Mouse (Mus musculus): ENCODE data around the gene Ubqln1.
A peak's percentile ranks its signal among the peaks of the same experiment; 100 is the strongest.

Ubqln1 gene

GRCm38 (mm10) chr13:58201343-58201742 is 14.1 kb downstream of the Ubqln1 start:
- DNase-seq (ENCODE audit: low spot score in 2 of 2): no peak

GRCm38 (mm10) chr13:58197981-58198640 is 17.3 kb downstream of the Ubqln1 start:
- no peak for DNase-seq (ENCODE audit: low spot score in 2 of 2)

- DNase-seq (ENCODE audit: low spot score in 2 of 2): no peak
These were observed 18.2 kb downstream of the Ubqln1 start for GRCm38 (mm10) chr13:58197211-58197610.

- DNase-seq (ENCODE audit: low spot score in 2 of 2): no peak
These were observed 20.5 kb downstream of the Ubqln1 start for GRCm38 (mm10) chr13:58194908-58195307.

GRCm38 (mm10) chr13:58193221-58193620 is 22.2 kb downstream of the Ubqln1 start:
- DNase-seq (ENCODE audit: low spot score in 2 of 2): no peak

- no peak for DNase-seq (ENCODE audit: low spot score in 2 of 2)
These were observed 23.3 kb downstream of the Ubqln1 start for GRCm38 (mm10) chr13:58192146-58192545.

- DNase-seq (ENCODE audit: low spot score in 2 of 2): no peak
These were observed 23.9 kb downstream of the Ubqln1 start for GRCm38 (mm10) chr13:58191516-58191915.

GRCm38 (mm10) chr13:58189473-58189872 is 26.0 kb downstream of the Ubqln1 start:
- no peak for DNase-seq (ENCODE audit: low spot score in 2 of 2)

- peak; percentile 88 to 98 for DNase-seq (ENCODE audit: low spot score in 2 of 2)
These were observed 27.0 kb downstream of the Ubqln1 start for GRCm38 (mm10) chr13:58188412-58188811.

- DNase-seq (ENCODE audit: low spot score in 2 of 2): no peak
These were observed 27.7 kb downstream of the Ubqln1 start for GRCm38 (mm10) chr13:58187751-58188150.

- DNase-seq (ENCODE audit: low spot score in 2 of 2): no peak
These were observed 29.2 kb downstream of the Ubqln1 start for GRCm38 (mm10) chr13:58186281-58186680.

GRCm38 (mm10) chr13:58184111-58184510 is 31.3 kb downstream of the Ubqln1 start:
- no peak for DNase-seq (ENCODE audit: low spot score in 2 of 2)

GRCm38 (mm10) chr13:58181607-58182551 is 33.6 kb downstream of the Ubqln1 start:
- no peak for DNase-seq (ENCODE audit: low spot score in 2 of 2)

- peak; percentile 100 for DNase-seq (ENCODE audit: low spot score in 2 of 2)
These were observed 37.8 kb downstream of the Ubqln1 start for GRCm38 (mm10) chr13:58177511-58178208.

GRCm38 (mm10) chr13:58176105-58176504 is 39.3 kb downstream of the Ubqln1 start:
- no peak for DNase-seq (ENCODE audit: low spot score in 2 of 2)

GRCm38 (mm10) chr13:58168119-58168518 is 47.3 kb downstream of the Ubqln1 start:
- DNase-seq (ENCODE audit: low spot score in 2 of 2): no peak

- DNase-seq (ENCODE audit: low spot score in 2 of 2): no peak
These were observed 52.1 kb downstream of the Ubqln1 start for GRCm38 (mm10) chr13:58163343-58163742.

- no peak for DNase-seq (ENCODE audit: low spot score in 2 of 2)
These were observed 54.7 kb downstream of the Ubqln1 start for GRCm38 (mm10) chr13:58160761-58161160.

- peak; percentile 89 to 96 for DNase-seq (ENCODE audit: low spot score in 2 of 2)
These were observed 57.1 kb downstream of the Ubqln1 start for GRCm38 (mm10) chr13:58158099-58158912.

- peak; percentile 85 to 92 for DNase-seq (ENCODE audit: low spot score in 2 of 2)
These were observed 57.9 kb downstream of the Ubqln1 start, which contains the start of gene Idnk for GRCm38 (mm10) chr13:58157447-58158098. TSS of gene Idnk (plus strand) at chr13:58157649.

- no peak for DNase-seq (ENCODE audit: low spot score in 2 of 2)
These were observed 58.4 kb downstream of the Ubqln1 start for GRCm38 (mm10) chr13:58157036-58157435.

Data from spleen, postnatal 4 days (tissue).